Mouse (Mus musculus) ovary, postnatal 10 days (tissue): Measurements from ENCODE around the gene 4933407L21Rik.

Experiments
- DNase-seq: peaks from one replicate; pipeline ENCODE4 v3.0.0; 2022; ENCODE audit warnings: low spot score

The 4933407L21Rik gene

DNA sequence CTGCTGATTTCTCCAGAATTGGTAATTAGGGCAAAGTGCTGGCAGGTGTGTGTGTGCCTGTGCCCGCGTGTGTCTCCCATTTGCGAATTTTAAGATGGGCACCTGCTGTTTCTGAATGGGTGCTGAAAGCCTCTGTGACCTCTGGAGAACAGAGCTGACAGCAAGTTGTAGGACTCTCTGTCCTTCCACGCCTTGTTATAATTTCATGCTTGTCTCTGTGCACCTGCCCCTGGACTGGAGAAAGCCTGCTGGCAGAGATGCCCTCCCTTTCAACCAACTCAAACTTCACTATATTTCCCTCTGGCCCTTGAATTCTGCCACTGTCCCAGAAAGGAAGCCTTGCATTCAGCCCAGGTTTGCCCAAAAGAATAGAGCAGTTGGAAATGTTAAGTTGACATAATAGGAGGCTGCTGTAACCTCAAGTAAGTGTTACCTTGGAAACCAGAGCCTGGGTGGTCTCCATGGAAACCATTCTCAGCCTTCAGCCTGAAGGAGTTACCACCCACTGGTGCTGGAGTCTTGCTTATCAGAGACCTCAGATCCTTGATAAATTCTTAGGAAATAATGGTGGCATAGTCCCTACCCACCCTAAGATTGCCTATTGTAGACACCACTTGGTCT, 11.3 kb upstream of the 4933407L21Rik start:
- no peak for DNase-seq

DNA sequence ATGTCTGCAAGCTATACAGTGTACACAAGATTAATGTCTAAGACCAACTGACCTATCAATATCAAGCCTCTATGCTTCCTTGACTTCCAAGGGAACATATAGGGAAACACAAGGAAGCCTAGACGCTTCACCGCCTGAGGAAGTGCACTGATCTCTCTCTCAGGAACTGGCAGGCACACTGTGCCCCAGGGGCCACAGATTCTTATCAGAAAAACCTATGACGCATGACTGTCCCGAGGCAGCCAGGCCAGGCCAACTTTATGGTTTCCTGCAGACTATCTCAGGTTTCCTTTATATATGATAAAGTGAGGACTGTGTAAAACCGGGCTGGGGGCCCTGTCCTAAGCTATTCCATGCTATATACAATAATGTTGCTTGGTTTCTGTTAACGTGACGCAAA, 8.7 kb upstream of the 4933407L21Rik start:
- DNase-seq, result no peak

DNA sequence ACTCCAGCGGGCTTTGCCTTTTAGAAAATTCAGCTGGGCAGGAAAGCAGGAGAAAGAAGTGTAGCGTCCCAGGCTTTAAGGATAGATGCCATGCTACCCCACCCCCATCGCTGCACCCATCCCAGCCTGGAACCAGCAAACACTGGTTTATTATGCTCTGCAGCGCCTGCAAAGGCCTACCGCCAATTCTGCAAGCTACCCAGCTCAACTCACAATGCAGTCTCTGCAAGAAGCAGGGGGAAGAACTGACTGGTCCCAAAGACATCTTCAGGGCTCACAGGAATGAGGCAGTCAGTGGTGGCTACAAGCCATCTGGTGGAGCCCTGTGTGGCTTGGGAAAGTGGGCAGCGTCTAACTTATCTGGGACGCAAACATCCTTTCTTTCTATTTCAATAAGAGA, 6.6 kb upstream of the 4933407L21Rik start:
- no peak for DNase-seq

DNA sequence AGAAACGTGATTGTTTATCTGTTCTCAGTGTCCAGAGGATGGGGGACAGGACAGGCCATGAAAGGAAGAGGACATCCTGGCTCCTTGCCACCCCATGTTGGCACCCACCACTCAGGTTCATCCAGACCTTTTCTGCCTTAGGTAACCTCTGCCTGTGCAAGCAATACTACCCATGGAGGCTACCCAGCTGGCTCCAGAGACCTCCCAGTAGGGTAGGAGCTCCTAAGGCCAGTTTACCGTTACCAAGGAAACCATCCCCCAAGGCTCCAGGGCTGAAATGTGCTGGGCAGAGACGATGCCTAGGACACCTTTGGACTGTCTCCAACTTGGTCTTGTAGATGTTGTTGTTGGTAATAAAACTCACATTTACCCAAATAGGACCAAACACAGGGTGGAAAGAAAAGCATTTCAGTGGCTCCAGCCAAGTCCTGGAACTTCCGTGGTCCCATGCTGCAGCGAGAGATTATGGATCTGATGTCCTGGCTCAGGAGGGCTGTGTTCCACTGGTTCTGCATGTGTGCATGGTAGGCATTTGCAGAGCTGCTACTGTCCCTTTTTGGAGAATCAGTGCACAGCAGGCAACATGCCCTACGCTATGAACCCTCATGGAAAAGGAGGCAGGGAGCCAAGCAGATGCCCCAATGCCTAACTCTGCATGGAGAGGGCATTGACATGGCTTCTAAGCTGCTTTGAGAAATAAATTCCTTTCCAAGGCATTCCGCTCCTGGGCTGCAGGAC, 6.0 kb upstream of the 4933407L21Rik start:
- DNase-seq, result no peak

DNA sequence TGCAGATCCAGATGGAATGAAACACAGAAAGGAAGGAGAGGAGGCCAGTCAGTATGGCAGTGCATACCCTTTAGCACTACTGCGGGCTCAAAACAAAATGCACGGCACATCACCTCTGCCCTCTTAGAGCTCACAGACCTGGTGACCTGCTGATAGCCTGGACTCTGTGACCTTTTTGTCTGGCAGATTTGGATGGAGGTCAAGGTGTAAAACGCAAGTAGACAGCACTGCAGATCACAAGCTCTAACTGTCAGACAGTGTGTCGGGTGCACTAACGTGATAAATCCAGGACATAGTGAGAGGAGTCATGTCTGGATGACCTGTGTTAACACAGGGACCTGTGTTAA, 5.4 kb upstream of the 4933407L21Rik start:
- no peak for DNase-seq

DNA sequence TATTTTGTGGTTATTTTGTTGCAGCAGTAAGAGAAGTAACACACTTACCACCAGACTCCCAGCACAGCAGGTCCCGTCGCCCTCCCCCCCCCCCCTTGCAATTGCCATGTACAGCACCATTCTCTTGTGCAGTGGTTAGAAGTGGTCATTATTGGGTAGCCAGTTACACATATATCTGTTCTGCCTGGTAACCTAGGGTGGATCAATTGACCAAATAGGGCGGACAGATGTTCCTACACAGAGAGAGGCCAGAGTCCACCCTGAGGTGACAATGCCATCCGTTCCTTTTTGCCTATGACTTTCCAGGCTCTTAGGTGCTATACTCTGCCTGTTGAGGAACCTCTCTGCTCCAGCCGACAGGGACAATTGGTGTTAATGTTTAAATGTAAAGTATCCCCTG, 3.1 kb upstream of the 4933407L21Rik start:
- no peak for DNase-seq

DNA sequence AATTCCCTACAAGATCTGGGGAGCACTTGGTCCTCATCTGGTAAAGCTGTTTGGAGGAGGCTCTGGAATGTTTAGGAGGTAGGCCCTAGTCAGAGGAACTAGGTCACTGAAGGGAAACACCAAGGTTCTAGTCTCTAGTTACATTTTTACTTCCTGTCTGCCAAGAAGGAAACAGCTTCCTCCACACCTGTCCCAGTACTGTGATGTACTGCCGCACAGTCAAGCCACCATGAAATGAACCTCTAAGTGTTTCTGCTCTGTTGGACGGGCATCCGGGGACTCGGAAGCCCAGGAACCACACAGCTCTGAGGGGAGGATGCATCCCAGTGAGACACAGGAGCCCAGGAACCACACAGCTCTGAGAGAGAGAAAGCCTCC, 394 bp downstream of the 4933407L21Rik start:
- no peak for DNase-seq

DNA sequence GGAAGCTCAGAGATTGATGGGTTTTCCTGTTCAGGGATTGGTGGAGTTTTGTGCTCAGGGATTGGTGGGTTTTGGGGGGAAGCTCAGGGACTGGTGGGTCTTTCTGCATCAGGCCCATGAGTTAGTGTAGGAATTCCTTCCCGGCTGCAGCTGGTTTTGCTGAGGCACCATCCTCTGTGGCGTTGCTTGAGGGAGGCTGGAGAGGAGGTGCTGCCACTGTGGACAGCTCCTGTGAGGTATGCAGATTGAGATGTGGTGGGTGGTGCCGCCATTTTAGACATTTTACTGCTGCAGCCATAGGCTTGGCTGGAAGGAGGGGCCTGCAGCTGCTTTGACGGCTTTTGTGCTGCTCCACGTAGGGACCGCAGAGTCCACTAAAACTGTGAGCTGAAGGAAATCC, 1.1 kb downstream of the 4933407L21Rik start:
- DNase-seq, result no peak

DNA sequence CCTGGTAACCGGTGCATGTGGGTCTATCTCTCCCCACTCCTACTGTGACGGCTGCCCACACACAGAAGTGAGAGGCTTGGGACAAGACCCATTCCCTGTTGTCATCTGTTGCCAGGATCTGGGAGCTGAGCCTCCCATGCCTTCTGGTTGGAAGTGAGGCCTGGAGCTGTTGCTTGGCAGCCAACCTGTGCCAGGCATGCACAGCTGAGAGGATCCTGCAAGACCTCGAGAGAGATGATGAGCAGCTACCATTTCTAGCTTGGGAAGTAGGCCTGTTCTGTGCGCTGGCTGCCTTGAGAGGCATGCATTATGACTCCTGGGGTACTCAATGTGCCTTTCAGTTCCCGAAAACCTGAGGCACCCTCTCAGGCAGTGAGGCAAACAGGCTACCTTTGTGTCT, 2.9 kb downstream of the 4933407L21Rik start:
- no peak for DNase-seq

DNA sequence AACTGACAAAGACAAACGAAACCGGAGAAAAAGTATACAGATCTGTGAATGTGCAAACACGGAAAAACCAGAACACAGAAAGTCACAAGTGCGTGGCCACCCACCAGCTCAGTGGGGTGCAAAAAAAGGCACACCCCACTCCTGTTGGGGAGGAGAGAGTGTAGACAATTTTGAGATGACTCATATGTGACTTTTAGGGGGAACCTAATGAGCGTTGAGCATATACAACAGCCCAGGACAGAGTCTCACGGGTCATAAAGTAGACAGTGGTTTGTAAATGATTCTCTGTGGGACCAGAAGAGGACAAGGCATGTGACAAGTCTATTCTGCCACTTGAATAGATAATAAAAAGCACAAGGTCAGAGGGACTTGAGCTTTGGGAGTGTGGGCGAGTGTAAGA, 4.9 kb downstream of the 4933407L21Rik start:
- DNase-seq, result no peak

DNA sequence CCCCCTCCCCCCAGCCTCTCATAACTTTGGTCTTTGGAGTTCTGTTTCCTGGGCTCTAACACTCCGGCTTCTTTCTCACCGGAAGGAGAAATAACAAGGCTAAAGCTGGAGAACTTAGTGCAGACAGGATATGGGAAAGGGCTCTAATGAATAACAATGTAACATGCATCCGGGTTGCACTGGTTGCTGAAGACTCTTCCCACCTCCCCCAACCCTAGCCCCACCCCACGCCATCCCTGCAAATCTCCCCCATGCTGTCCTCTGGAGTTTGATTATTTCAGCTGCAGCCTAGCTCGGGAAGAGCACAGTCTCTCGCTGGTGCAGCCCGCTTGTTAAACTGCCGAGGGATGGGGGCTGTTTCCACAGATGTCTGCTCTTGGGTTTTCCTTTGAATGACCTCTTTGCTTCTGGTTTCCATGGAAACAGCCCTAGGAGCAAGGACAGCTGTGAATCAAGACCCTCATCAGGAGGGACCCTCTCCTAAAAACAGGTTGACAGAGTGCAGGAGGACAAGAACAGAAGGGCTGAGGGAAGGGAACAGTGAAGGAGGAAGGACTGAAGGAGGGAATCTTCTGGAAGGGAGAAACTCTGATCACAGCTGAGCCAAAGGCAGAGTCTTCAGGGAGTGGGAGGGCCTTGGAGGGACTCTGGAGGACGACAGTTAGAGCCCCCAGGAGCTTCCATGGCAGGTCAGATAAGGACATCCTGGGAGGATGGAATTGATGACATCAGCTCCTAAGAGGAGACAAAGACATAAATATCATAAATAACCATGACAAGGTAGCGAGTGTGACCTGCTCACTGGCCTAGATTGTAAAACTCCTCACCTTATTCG, 5.6 kb downstream of the 4933407L21Rik start:
- no peak for DNase-seq

DNA sequence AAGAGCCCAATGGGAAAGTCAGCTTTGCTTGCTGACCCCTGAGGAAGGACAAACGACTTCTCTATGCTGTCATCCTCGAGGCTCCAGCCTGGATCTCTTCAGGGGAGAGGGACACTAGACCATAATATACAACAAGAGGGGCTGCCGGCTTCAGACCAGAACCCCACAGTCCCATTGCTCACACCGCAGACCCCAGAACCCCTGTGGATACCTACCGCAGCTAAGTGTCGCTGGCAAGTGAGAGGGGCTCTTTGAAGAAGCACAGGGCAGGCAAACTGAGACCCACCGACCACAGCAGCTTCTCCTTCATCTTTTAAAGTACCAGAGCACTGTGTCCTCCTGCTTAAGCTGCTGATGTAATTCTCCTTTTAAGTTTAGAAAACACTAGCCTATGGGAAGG, 6.3 kb downstream of the 4933407L21Rik start:
- DNase-seq, result no peak

DNA sequence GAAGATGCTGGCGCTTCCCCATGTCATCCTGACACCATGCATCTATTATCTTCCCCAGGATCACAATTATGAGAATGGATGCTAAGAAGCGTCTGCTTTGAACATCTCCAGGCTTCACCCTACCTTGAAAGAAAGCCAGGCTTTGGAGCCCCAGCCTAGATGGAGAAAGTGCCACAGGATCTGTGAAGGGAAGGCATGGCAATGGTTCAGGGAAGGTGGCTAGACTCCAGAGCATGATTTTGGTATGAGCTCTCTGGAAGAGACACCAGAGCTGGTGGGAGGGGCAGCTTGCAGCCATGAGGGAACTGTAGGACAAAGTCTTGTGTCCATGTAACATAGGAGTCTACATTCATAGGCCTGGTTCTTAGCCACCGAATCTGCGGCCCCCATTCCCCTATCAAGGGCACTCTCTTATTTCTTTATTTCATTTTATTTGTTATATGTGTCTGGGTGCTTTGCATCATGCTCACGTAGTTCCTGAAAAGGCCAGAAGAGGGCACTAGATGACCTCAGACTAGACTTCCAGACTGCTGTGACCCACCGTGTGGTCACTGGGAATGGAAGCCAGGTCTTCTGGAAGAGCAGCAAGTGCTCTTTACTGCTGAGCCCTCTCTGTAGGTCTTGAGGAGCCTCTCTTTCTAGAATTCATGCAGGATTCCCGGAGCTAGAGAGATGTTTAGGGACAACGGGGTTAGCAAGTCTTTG, 7.0 kb downstream of the 4933407L21Rik start:
- DNase-seq, result no peak

DNA sequence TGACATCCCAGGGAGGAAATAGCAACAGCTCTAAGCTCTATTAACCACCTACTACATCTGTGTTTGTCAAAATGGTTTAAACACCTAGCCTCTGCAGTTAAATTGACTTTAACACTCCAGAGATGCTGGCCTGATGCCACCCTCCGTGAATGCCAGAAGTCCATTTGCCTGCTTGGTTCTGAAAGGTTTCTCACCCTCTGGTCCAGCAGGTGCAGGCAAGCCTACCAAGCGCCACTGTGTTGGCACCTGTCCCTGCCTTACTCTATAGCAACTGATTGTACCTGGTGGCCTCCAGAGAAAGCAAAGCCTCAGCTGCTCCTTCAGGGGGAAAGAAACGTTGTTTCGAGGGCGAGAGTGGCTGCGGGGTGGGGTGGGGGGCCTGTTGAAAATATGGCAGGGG, 8.0 kb downstream of the 4933407L21Rik start:
- no peak for DNase-seq

DNA sequence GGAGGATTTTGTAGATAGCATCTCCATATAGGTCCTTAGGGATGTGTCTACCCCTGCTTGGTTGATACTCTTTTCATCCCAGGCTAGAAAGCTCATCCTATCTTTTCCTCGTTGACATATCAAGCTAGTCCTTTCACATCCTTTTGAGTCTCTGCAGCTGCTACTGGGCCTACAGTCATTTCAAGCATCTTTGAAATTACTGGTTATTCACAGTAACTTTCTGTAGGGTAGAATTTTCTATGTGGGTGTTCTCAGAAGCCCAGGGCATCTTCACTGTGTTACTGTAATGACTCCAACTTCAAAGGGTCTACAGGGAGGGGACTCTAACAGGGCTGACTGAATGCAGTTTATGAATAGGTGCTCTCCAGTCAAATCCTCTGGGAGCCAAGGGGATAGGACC, 9.0 kb downstream of the 4933407L21Rik start:
- no peak for DNase-seq

DNA sequence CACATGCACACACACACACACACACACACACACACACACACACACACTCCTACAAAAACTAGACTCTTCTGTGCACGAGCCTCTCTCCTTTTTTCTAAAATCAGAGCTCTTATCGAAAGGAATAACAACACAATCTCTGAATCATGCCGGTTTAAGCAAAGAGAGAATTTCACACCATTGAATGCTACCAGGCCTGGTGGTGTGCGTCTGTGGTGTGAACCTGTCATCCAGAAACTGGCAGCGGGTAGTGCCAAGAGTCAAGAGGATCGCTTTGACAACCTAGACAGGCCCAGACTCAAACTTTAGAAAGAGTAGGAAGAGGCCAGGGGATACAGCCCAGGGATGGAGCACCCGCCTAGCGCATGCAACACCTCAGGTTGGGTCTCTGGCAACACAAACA, 14.0 kb downstream of the 4933407L21Rik start:
- no peak for DNase-seq

DNA sequence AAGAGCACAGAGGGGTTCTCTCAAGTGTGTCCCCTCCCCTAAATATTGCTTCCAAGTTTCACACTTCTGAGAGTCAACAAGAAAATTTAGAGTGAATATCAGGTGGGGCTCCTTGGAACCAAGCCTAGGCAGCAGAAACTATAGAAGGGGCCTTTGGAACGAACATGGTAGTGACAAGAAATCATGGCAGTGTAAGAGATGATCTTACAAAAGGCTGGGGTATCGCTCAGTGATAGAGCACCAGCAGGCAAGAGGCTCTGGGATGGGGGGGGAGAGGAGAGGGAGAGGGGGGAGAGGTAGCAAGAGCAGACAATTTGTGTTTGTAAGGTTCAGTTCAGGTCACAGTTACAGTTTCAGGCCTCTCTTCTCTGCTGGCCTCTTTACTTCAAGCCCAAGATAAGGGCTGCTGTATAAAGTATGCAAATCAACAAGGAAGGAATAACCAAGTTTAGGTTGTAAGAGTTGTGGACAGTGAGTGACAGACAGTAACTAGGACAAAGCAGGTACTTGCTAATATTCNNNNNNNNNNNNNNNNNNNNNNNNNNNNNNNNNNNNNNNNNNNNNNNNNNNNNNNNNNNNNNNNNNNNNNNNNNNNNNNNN, 20.9 kb downstream of the 4933407L21Rik start:
- DNase-seq, result no peak

DNA sequence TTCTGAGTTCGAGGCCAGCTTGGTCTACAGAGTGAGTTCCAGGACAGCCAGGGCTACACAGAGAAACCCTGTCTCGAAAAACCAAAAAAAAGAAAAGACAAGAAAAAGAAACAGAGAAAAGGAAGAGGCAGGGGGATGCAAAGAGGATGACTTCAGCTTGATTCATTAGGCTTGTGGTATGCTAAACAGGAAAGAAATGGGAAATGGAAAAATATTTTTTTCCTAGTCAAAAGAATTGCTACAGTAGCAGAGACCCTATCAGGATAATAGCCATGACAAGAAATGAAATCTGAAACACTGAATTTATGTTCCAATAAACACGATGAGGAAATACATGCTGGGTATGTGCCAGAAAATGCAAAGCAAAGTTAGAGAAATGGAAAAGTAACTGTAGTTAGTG, 26.9 kb downstream of the 4933407L21Rik start:
- DNase-seq, result no peak

DNA sequence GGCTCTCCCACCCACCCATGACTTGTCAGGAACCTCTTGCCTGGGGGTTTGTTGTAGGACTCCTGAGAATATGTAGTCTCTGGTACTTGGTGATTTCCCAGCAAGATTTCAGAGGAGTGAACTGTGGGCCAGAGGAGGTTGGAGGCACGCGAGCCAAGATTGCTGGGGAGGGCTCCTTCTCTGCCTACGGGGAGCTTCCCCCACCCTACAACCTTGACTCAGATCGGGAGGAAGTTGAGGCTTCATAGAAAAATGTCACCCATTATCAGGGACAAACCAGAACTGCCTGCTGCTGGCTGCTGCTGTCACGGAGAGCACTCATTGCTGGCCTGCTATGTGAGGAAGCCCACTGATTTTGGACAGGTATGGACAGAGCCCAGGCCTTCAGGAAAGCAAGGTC, 29.0 kb downstream of the 4933407L21Rik start:
- no peak for DNase-seq

DNA sequence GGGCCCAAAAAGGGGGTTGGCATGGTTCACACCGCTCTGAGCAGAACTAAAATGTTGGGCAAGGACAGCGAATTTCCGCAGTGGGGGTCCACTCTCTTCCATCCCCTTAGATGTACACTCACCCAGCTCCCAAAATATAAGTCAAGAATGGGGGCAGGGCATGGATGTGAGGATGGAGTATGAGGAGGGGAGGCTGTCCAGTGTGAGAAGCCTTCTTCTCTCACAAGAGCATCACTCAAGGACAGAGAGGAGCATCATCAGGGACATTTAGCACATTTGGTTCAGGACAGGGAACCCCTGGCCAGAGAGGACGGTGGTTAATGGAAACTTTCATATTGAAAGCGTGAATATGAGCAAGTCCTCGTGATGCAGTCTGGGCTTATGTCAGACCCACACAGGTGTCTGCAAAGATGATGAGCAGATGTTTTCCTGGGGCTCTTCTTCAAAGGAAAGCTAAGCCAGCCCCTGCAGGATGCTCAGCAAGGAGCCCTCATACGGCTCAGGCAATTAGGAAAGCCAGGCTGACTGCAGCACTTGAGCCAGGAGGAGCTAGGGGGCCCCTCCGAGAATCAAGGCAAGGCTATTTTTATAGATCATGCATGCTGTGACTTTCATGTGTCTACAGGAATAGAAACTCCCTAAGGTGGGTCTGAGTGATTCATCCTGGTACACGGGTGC, 29.8 kb downstream of the 4933407L21Rik start:
- no peak for DNase-seq

DNA sequence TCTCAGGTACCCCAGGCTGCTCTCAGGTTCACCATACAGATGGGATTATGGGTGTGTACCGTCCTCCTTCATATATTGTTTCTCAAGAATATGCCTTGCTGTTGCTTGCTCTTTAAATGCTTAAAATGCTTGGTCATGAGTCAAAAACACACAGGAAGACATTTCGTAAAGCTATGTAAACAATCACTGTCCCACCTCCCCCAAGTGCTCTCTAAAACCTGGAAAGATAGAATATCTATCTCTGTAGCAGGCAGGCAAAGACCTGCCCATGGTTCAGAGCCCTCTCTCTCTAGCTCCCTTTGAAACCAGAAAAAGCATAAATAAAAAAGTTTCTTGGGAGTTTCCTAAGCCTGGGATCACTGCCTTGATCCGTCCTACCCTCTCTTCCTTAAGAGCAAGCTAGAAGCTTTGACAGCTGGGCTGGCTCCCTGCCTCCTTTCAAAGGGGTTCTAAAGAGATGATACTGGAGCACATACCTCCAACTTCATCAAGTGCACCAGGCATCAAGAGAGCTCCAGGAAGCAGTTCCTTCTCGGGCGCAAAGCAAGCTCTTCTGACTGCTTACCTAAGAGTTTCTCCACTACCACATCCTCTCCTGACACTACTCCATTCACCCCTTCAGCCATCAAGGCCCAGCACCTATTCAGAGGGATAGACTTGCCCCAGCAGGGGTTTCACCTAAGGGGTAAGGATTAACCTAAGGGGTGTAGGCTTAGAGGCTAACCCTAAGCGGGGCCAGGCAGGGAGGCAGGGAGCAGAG, 31.0 kb downstream of the 4933407L21Rik start:
- no peak for DNase-seq
